Mouse (Mus musculus) small intestine, adult 2 months (tissue): Measurements from ENCODE around the gene Tubb2b.

Experiments
- CTCF ChIP-seq: fragments of 200-500 bp; IDR thresholded peaks from 2 replicates; pipeline ENCODE4 v1.5.1; 2012; ENCODE audit warnings: low read depth, mild to moderate bottlenecking, control low read depth, inconsistent platforms, low read length, moderate library complexity, mixed read lengths; ENCODE audit not compliant: insufficient replicate concordance, insufficient read length; ENCODE audit errors: extremely low read depth
- POLR2A ChIP-seq: fragments of 200-500 bp; IDR thresholded peaks from 2 replicates; pipeline ENCODE4 v1.6.1; 2012; ENCODE audit warnings: low read depth, mild to moderate bottlenecking, control low read depth, inconsistent platforms, low read length, moderate library complexity

DNA sequence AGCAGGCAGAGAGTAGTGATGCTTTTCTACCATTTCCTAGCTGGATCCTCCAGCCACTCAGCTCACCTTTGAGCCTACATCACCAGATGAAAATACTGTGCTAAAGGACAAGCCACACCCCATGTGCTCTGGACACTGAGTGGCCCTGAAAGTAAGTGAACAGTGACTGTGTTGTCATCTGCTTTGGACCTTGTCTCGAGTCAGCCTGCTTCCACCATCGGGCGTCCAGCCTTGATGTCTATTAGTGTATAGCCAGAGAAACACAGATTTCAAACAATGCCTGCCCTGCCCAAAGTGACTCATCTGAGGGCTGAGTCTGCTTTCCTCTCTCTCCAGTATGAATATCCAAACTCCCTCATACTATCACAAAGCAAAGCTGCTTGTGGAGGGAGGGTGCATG is 50.5 kb downstream of the Tubb2b start:
- no peak for TF ChIP-seq POLR2A
- no peak for TF ChIP-seq CTCF
